Mouse (Mus musculus): ENCODE measurements around the gene Foxp4.

DNA sequence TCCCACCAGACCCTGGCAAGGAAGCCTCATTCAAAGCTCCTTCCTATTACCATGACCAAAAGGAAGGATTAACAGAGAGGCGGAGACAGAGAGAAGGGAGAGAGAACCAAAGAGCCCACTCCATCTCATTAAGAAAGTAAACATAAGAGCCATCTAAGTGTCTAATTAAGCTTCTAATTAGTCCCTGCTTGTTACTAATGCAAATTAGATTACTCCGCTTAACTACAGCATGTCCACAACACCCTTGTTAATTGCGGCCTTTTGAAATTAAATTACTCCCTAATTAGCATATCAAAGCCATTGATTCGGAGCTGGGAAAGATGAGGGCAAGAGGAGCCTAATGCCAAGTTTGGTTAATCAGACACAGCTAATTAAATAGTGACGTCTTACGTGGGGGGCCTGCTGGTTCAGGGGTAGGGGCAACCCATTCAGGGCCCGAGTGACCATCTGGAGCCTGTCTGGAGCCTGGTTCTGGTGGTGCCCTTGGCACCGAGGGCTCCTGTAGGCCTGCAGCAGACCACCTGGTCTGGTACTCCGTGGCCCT lies 9.7 kb downstream of the Foxp4 start:
- TF ChIP-seq CTCF (IDR thresholded peaks at IDR 0.05; ENCODE audit: low read depth) (no peak), EP300 (IDR thresholded peaks at IDR 0.05; ENCODE audit: low read depth) (no peak)

Measured in liver, embryonic 14.5 days (tissue).